Mouse (Mus musculus) forebrain, postnatal 0 days (tissue): ENCODE measurements at regions not wholly inside any gene's neighbourhood (a gene's known extent, or its start where the extent isn't known, plus 50 kb on each side); places are given as distances from the start of the nearest gene placed in this dataset.

Experiments
- ATAC-seq: fragments of 200-750 bp; cut with Nextera tagmentation; 2 replicates; pipeline ENCODE4 v1.8.0; 2017; ENCODE audit warnings: mild to moderate bottlenecking, moderate library complexity
- DNase-seq: peaks from one replicate; pipeline ENCODE4 v3.0.0-alpha.2; 2015
- H3K27ac ChIP-seq: fragments of 300-500 bp; sonication (generic); 2 replicates; pipeline ENCODE4 v1.5.1; 2014; ENCODE audit warnings: low read depth, mild to moderate bottlenecking, antibody characterized with exemption, low read length, moderate library complexity, mixed read lengths
- H3K27me3 ChIP-seq: fragments of 300-500 bp; sonication (generic); 2 replicates; pipeline ENCODE4 v1.6.1; 2014; ENCODE audit warnings: mild to moderate bottlenecking, low read length, mixed read lengths; ENCODE audit not compliant: insufficient read depth
- H3K36me3 ChIP-seq: fragments of 300-500 bp; sonication (generic); 2 replicates; pipeline ENCODE4 v1.6.1; 2014; ENCODE audit warnings: mild to moderate bottlenecking, moderate library complexity; ENCODE audit not compliant: insufficient read depth
- H3K4me1 ChIP-seq: fragments of 300-500 bp; sonication (generic); 2 replicates; pipeline ENCODE4 v1.6.1; 2014; ENCODE audit warnings: antibody characterized with exemption; ENCODE audit not compliant: insufficient read depth
- H3K4me2 ChIP-seq: fragments of 300-500 bp; sonication (generic); 2 replicates; pipeline ENCODE4 v1.6.1; 2014; ENCODE audit warnings: low read depth, mild to moderate bottlenecking, moderate library complexity
- H3K4me3 ChIP-seq: fragments of 300-500 bp; sonication (generic); 2 replicates; pipeline ENCODE4 v1.5.1; 2014; ENCODE audit warnings: low read depth, low read length, mixed read lengths
- H3K9ac ChIP-seq: fragments of 300-500 bp; sonication (generic); 2 replicates; pipeline ENCODE4 v1.6.1; 2014; ENCODE audit warnings: mild to moderate bottlenecking
- H3K9me3 ChIP-seq: fragments of 300-500 bp; sonication (generic); 2 replicates; pipeline ENCODE4 v1.6.1; 2016; ENCODE audit warnings: low read length
- CTCF ChIP-seq: sonication (generic); IDR thresholded peaks from 2 replicates; pipeline ENCODE4 v1.5.1; 2016; ENCODE audit warnings: antibody characterized with exemption, control low read depth, low read depth
- WGBS: fragments of 180-500 bp; shearing (Covaris S2); extraction: QIAGEN DNeasy Blood & Tissue Kit; methylation state at CpG from one replicate; pipeline ENCODE4 v1.1.7; 2014; 5-methylcytosine and 5-hydroxymethylcytosine counted together

DNA sequence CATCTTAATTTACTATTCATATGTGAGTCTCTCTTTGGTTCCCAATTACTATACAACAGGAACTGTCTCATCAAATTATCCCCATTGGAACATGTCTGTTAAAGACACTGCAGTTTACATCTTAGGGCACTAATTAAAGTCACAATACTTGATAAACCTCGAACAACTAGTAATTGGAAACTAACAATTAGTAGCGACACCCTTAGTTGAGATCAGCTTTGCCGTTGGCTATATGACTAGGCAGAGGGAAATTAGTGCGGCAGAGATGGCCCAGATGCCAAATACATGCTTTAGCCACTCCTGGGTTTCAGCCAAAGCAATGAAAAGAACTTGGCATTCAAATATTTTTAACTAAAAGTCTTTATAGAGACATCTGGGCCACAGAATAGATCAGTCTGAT lies 265.7 kb upstream of the Smarca2 start:
- 35% methylated on average over 4 of the region's 4 CpGs for WGBS
- H3K4me2 ChIP-seq = no peak overlapping the region
- no peak for ATAC-seq
- no peaks in the 10 kb centered on the region for H3K36me3 ChIP-seq
- no peak overlapping the region for H3K4me3 ChIP-seq
- peak; percentile 21 for DNase-seq
- no peak for TF ChIP-seq CTCF
- H3K27ac ChIP-seq = no peak overlapping the region
- no peaks in the 10 kb centered on the region for H3K9me3 ChIP-seq
- H3K4me1 ChIP-seq = no peaks in the 10 kb centered on the region
- H3K9ac ChIP-seq = no peak overlapping the region
- H3K27me3 ChIP-seq = no peaks in the 10 kb centered on the region

GRCm38 (mm10) chr19:26340155-26340554 lies 264.7 kb upstream of the Smarca2 start:
- Histone ChIP-seq H3K36me3 (no peaks in the 10 kb centered on the region), H3K9ac (no peak overlapping the region), H3K27me3 (no peaks in the 10 kb centered on the region), H3K4me1 (no peaks in the 10 kb centered on the region), H3K9me3 (no peaks in the 10 kb centered on the region), H3K4me2 (no peak overlapping the region), H3K27ac (no peak overlapping the region), H3K4me3 (no peak overlapping the region)
- ATAC-seq (no peak), DNase-seq (no peak)
- WGBS = 11% methylated on average over 3 of the region's 3 CpGs
- no peak for TF ChIP-seq CTCF

- Histone ChIP-seq H3K4me1 (no peaks in the 10 kb centered on the region), H3K9ac (no peak overlapping the region), H3K9me3 (no peaks in the 10 kb centered on the region), H3K27me3 (no peaks in the 10 kb centered on the region), H3K36me3 (no peaks in the 10 kb centered on the region), H3K27ac (no peak overlapping the region), H3K4me2 (no peak overlapping the region), H3K4me3 (no peak overlapping the region)
- no peak for ATAC-seq
- 74% methylated on average over 7 of the region's 7 CpGs for WGBS
- no peak for DNase-seq
- no peak for TF ChIP-seq CTCF
Observed at GRCm38 (mm10) chr19:26355054-26355453, 249.8 kb upstream of the Smarca2 start.

GRCm38 (mm10) chr19:26383961-26384381 lies 220.9 kb upstream of the Smarca2 start:
- DNase-seq (peak; percentile 47), ATAC-seq (no peak)
- peaks cover 8% of the 10 kb centered on the region; the same call in 1 of the 2 replicates for H3K4me1 ChIP-seq
- H3K27me3 ChIP-seq = no peaks in the 10 kb centered on the region
- no peak overlapping the region for H3K27ac ChIP-seq
- no peak overlapping the region for H3K4me2 ChIP-seq
- H3K4me3 ChIP-seq = no peak overlapping the region
- no peaks in the 10 kb centered on the region for H3K36me3 ChIP-seq
- no peaks in the 10 kb centered on the region for H3K9me3 ChIP-seq
- H3K9ac ChIP-seq = no peak overlapping the region
- no peak for TF ChIP-seq CTCF
- WGBS = 41% methylated on average over 4 of the region's 4 CpGs

- H3K4me3 ChIP-seq = no peak overlapping the region
- ATAC-seq = no peak
- no peaks in the 10 kb centered on the region for H3K36me3 ChIP-seq
- no peak for TF ChIP-seq CTCF
- no peaks in the 10 kb centered on the region for H3K9me3 ChIP-seq
- H3K27ac ChIP-seq = no peak overlapping the region
- DNase-seq = no peak
- H3K4me2 ChIP-seq = no peak overlapping the region
- no peaks in the 10 kb centered on the region for H3K27me3 ChIP-seq
- no peak overlapping the region for H3K9ac ChIP-seq
- peaks cover 6% of the 10 kb centered on the region; the same call in 1 of the 2 replicates for H3K4me1 ChIP-seq
Observed at GRCm38 (mm10) chr19:26386075-26386474, 218.8 kb upstream of the Smarca2 start.

- TF ChIP-seq CTCF = no peak
- WGBS = 88% methylated on average over 2 of the region's 2 CpGs
- Histone ChIP-seq H3K27me3 (no peaks in the 10 kb centered on the region), H3K9ac (no peak overlapping the region), H3K27ac (no peak overlapping the region), H3K36me3 (no peaks in the 10 kb centered on the region), H3K9me3 (no peaks in the 10 kb centered on the region), H3K4me3 (no peak overlapping the region), H3K4me2 (no peak overlapping the region), H3K4me1 (no peaks in the 10 kb centered on the region)
- no peak for ATAC-seq
- no peak for DNase-seq
Observed at GRCm38 (mm10) chr19:26412684-26413083, 192.2 kb upstream of the Smarca2 start.

DNA sequence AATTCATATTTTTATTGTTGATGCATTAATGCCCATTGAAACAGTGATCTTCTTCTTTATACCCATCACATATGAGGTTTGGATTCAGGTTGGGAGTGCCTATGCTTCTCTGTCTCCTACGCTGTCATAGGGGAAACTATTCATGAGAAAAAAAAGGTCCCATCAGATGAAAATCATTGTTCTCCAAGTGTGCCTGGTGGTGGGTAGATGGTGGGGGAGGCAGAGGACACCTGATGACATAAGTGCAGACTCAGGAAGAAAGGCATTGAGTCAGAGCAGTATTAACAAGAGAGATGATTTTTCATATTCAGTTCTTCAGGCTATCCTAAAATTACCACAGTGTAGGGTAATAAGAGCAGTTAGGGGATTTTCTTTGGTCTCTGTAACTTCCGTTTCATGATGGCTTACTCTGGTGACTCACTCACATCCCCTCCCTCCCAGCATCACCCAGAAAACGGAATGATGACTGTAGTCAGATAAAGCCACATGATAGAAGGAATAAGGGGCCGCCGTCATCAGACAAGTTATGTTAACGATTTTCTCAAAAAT lies 190.3 kb upstream of the Smarca2 start:
- no peaks in the 10 kb centered on the region for H3K27me3 ChIP-seq

More for the DNA sequence above, 190.3 kb upstream of the Smarca2 start:
- Histone ChIP-seq H3K9me3 (no peaks in the 10 kb centered on the region), H3K4me3 (no peak overlapping the region), H3K36me3 (no peaks in the 10 kb centered on the region), H3K4me2 (no peak overlapping the region), H3K4me1 (no peaks in the 10 kb centered on the region), H3K27ac (no peak overlapping the region), H3K9ac (no peak overlapping the region)
- no peak for TF ChIP-seq CTCF
- ATAC-seq (no peak), DNase-seq (no peak)
- 87% methylated on average over 6 of the region's 6 CpGs for WGBS
